Mouse (Mus musculus): Measurements from ENCODE around the gene Gjb5. TPM values are rescaled to one million over a fixed set of nuclear protein-coding genes. Genes with fewer than 3 reads are reported as not detected.

Gjb5 gene
- 0.25 and 0.35 TPM in 2 replicates for polyA plus RNA-seq (2015; fragmentation: Nextera tagmentation; extraction: Ambion mirVana)

DNA sequence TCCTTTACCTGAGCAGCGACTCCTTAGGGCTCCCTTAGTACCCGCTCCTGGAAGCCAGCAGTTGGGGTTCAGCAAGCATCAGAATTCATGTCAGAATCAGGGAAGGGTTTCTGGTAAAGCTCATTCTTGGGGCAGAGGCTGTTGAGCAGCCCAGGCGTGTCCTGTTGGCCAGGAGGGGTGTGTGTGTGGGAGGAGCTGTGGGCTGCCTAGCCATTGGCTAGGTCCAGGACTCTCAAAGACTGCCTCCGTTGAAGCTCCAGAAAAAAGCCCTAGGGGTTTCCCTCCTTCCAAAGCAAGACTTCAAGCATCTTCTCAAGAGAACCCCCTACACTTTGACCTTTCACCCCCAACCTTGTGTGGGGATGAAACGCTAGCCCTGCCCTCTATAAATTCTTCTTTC, at the start of gene Gjb5:
Gene Gjb5, minus strand, starts transcription at position 164 of the 400 bp plus-strand sequence.
- no peaks in the 10 kb centered on the region for H3K36me3 ChIP-seq
- H3K4me3 ChIP-seq = no peak within 1 kb of the TSS
- no peaks in the 10 kb centered on the region for H3K9me3 ChIP-seq
- no peak within 1 kb of the TSS for H3K27ac ChIP-seq
- 24% methylated on average over 5 of the region's 5 CpGs for WGBS
- peak within 1 kb of the TSS; percentile 27; the same call in 1 of the 2 replicates for H3K9ac ChIP-seq
- H3K4me1 ChIP-seq = peaks cover 21% of the 10 kb centered on the region
- peak within 1 kb of the TSS; percentile 3; the same call in 1 of the 2 replicates for H3K4me2 ChIP-seq
- ATAC-seq (ENCODE audit: insufficient number of reproducible peaks, insufficient read depth, low FRiP score, low TSS enrichment, low read depth) = no peak
- H3K27me3 ChIP-seq = 0 out of 2 replicates have a peak, but pooled peaks cover 5% of the 10 kb centered on the region

DNA sequence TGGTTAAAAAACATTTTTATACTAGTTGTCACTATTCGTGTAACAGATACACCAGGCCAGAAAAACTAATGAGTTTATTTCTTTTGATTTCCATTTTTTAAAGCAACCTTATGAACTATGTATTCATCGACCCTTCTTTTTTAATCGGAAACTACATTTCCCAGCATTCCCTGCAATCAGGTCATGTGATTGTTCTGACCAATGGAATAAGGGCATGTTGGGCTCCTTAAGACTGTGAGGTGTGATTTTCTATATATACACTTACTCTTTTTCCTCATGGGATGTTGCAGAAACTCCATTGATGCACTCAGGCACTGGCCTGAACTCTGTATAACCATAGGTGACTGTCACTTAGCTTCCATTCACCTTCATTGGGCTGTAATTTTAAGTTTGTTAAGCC, 44.6 kb upstream of the Gjb5 start:
- H3K4me1 ChIP-seq = no peaks in the 10 kb centered on the region
- no peak overlapping the region for H3K9ac ChIP-seq
- H3K27me3 ChIP-seq = no peaks in the 10 kb centered on the region
- no peak overlapping the region for H3K27ac ChIP-seq
- H3K4me2 ChIP-seq = no peak overlapping the region
- H3K36me3 ChIP-seq = no peaks in the 10 kb centered on the region
- no peak overlapping the region for H3K4me3 ChIP-seq
- WGBS = 58% methylated on average over 3 of the region's 3 CpGs
- no peaks in the 10 kb centered on the region for H3K9me3 ChIP-seq
- no peak for ATAC-seq (ENCODE audit: insufficient number of reproducible peaks, insufficient read depth, low FRiP score, low TSS enrichment, low read depth)

DNA sequence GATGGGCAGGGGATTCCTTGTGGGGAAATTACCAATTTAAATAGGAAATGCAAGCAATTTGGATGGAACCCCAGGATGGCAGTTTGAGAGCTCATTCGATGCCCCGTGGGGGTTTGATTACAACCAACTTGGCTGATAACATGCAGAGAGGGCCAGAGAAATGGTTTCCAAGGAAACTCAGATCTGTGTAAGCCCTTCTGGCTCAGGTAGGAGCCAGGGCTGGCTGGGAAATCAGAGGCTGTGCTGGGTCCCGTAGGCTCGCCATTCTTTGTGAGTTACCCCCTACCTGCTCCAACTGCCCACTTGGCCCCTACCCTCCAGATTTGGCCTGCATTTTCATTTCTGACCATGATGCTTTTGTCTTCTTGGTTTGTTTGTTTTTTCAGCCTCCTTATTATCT, 44.2 kb upstream of the Gjb5 start:
- Histone ChIP-seq H3K4me2 (no peak overlapping the region), H3K36me3 (no peaks in the 10 kb centered on the region), H3K4me3 (no peak overlapping the region), H3K4me1 (no peaks in the 10 kb centered on the region), H3K9ac (no peak overlapping the region), H3K27ac (no peak overlapping the region), H3K27me3 (no peaks in the 10 kb centered on the region), H3K9me3 (no peaks in the 10 kb centered on the region)
- ATAC-seq (ENCODE audit: insufficient number of reproducible peaks, insufficient read depth, low FRiP score, low TSS enrichment, low read depth) = no peak
- 86% methylated on average over 4 of the region's 4 CpGs for WGBS

DNA sequence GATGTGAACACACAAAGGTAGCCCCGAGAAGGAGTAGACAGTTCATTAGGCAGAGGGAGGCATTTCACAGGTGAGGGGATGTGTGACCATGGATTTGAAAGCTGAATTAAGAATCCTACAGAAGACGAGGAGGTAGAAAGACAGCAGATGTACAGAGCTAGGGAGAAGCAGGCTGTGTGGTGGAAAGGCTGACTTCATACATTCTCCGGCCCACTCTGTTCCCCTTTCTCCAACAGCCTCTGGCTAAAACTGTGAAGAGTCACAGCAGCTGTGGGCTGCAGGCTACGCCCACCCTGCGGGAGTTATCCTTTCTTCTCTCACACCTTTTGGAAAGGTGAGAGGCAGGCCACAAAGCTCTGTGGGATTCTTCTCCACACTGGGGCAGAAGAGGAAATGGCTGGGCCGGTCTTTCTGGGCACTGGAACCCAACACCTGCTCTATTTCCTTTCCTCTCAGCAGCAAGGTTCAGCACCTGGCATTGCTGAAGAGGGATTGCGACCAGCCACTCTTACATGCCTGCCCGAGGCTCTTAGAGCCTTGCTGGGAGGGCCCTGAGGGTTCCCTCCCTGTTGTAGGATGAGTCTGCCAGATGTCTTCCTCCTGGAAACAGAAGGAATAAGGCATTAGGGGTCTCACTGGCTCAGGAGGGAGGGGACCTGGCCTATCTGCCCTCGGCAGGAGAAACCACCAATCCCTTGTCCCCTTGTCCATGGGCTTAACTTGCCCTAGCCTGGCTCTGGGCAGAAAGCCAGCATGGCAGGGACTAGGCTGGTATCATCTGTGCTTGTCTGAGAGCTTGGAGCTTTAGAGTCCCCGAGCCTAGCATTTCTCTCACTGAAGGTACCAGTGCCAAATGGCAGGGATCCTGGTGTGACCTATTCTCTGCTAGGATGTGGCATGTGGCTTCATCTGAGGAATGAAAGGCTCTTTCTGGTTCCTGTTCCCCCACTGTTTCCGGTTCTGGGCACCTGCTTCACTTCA, 42.5 kb upstream of the Gjb5 start:
- no peaks in the 10 kb centered on the region for H3K36me3 ChIP-seq
- H3K27ac ChIP-seq = no peak overlapping the region
- no peaks in the 10 kb centered on the region for H3K27me3 ChIP-seq
- no peak overlapping the region for H3K9ac ChIP-seq
- no peak overlapping the region for H3K4me2 ChIP-seq
- no peak for ATAC-seq (ENCODE audit: insufficient number of reproducible peaks, insufficient read depth, low FRiP score, low TSS enrichment, low read depth)
- WGBS = 68% methylated on average over 11 of the region's 11 CpGs
- no peaks in the 10 kb centered on the region for H3K9me3 ChIP-seq
- H3K4me1 ChIP-seq = no peaks in the 10 kb centered on the region
- H3K4me3 ChIP-seq = no peak overlapping the region

DNA sequence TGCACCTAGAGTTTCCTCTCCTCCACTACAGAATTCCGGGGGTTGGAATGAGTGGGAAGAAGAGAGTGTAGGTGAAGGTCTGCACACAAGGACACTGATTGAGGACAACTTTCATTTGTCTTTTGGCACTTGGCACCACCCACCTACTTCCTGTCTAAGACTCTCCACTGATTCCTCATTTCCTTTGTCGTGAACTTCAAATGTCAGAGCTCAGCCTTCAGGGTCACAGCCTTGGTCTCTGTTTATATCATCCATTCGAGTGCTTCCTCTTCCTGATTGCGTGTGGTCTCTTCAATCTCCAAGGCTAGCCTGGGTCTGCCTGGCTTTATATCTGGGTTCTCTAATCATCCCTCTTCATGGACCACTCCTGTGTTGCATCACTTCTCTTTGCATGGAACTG, 37.6 kb upstream of the Gjb5 start:
- H3K9me3 ChIP-seq = peaks cover 3% of the 10 kb centered on the region; the same call in 1 of the 2 replicates
- H3K27ac ChIP-seq = no peak overlapping the region
- ATAC-seq (ENCODE audit: insufficient number of reproducible peaks, insufficient read depth, low FRiP score, low TSS enrichment, low read depth) = no peak
- no peaks in the 10 kb centered on the region for H3K27me3 ChIP-seq
- WGBS = 73% methylated on average over 4 of the region's 4 CpGs
- no peak overlapping the region for H3K4me2 ChIP-seq
- H3K36me3 ChIP-seq = no peaks in the 10 kb centered on the region
- no peak overlapping the region for H3K9ac ChIP-seq
- no peak overlapping the region for H3K4me3 ChIP-seq
- H3K4me1 ChIP-seq = no peaks in the 10 kb centered on the region

DNA sequence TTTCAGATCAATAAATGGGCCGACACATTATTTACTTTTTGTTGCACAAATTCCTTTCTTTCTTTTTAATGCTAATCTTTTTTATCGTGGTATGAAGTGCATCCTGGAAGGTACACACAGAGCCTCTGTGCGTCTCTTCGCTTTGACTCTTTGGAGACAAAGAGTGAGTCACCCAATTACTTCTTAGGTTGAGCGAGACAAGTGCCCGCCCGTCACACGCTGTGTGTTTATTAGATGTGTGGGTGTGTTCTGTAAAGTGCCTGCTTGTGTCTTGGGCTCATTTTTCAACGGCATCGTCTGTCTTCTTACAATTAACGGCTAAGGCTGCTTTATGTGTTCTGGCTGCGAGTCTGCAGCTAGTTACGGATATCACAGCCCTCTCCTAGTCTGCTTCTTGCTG, 31.7 kb upstream of the Gjb5 start:
- Histone ChIP-seq H3K36me3 (no peaks in the 10 kb centered on the region), H3K9me3 (peaks cover 3% of the 10 kb centered on the region; the same call in 1 of the 2 replicates), H3K27ac (no peak overlapping the region), H3K4me2 (no peak overlapping the region), H3K27me3 (peaks cover 8% of the 10 kb centered on the region), H3K9ac (no peak overlapping the region), H3K4me1 (no peaks in the 10 kb centered on the region), H3K4me3 (no peak overlapping the region)
- WGBS = 64% methylated on average over 13 of the region's 13 CpGs
- no peak for ATAC-seq (ENCODE audit: insufficient number of reproducible peaks, insufficient read depth, low FRiP score, low TSS enrichment, low read depth)

DNA sequence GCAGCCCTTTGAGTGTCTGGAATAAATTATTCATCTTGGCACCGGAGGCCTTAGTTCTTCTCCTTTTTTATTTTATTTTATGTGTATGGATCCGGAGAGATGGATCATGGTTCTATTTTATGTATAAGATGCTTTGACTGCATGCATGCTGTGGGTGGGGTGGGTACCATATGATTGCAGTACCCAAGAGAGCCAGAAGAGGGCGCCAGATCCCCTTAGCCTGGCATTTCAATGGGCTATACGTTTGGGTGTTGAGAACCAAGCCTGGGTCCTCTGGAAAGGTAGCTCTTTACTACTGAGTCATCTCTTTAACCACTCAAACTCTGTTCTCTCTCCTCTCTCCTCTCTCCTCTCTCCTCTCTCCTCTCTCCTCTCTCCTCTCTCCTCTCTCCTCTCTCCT, 19.4 kb upstream of the Gjb5 start:
- Histone ChIP-seq H3K27ac (no peak overlapping the region), H3K9me3 (no peaks in the 10 kb centered on the region), H3K9ac (no peak overlapping the region), H3K27me3 (no peaks in the 10 kb centered on the region), H3K4me3 (no peak overlapping the region), H3K4me2 (no peak overlapping the region), H3K36me3 (no peaks in the 10 kb centered on the region), H3K4me1 (no peaks in the 10 kb centered on the region)
- WGBS = 22% methylated on average over 4 of the region's 4 CpGs
- no peak for ATAC-seq (ENCODE audit: insufficient number of reproducible peaks, insufficient read depth, low FRiP score, low TSS enrichment, low read depth)

DNA sequence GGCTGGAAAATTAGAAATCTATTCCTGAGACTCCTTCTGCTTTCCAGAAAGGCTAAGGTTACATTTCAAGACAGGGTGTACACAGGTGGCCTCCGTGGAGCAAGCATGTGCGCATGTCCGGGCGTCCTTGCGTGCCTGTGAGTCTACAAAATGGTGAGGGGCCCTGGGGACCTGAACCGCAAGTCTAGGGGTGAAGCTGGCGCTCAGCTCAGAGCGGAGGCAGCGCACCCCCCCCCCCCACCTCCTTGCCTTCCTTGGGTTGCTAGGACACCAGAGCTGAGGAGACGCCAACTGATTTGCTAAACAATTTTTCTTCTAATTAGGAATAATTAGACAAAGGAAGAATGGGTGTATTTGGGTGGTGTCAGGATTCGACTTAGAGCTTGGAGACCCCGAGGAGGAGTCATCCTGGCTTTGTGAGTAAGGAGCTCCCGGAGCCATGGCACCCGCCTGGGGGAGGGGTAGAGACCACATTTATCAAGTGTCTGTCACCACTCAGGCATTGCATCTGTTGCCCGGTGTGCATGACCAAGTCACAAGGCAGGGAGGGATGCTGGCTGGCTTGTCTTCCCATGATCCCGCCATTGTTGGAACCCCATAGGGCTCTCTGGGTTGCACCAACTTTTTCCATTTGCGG, 17.7 kb upstream of the Gjb5 start:
- no peak overlapping the region for H3K9ac ChIP-seq
- H3K36me3 ChIP-seq = no peaks in the 10 kb centered on the region
- H3K9me3 ChIP-seq = no peaks in the 10 kb centered on the region
- no peak overlapping the region for H3K4me2 ChIP-seq
- WGBS = 83% methylated on average over 17 of the region's 17 CpGs
- no peak overlapping the region for H3K4me3 ChIP-seq
- H3K4me1 ChIP-seq = no peaks in the 10 kb centered on the region
- no peak overlapping the region for H3K27ac ChIP-seq
- ATAC-seq (ENCODE audit: insufficient number of reproducible peaks, insufficient read depth, low FRiP score, low TSS enrichment, low read depth) = no peak
- no peaks in the 10 kb centered on the region for H3K27me3 ChIP-seq

DNA sequence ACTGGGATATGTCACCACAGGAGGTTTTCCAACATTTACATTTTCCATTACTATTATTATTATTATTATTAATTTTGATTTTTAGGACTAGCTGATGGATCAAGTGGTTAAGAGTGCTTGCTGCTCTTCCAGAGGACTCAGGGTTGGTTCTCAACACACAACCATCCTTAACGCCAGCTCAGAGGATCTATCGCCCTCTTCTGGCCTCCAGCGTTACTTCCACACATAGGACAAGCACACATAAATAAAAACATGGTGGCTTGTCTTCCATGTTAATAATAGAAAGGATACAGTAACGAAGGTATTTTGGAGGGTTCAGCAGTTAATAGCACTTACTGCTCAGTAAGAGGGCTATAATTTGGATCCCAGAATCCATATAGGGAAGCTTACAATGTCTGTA, 16.7 kb upstream of the Gjb5 start:
- ATAC-seq (ENCODE audit: insufficient number of reproducible peaks, insufficient read depth, low FRiP score, low TSS enrichment, low read depth) = no peak

DNA sequence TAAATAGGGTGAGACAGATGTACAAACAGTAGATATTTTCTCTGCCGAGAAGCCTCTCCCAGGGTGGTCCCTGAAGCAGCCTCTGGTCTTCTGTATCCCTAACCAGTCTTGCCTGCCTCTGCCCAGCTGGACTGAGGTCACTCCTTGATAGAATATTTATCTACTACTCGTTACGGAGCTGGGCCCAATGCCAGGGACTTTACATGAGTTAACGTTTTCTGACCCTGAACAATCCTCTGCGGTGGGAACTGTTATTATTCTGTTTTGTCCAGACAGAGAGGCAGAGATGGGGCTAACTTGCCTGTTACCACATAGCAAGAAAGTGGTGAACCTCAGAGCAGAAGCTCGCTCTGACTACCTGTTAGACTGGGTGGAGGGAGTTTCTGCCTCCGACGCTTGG, 15.5 kb upstream of the Gjb5 start:
- H3K9me3 ChIP-seq = no peaks in the 10 kb centered on the region
- 68% methylated on average over 8 of the region's 8 CpGs for WGBS
- no peaks in the 10 kb centered on the region for H3K27me3 ChIP-seq
- no peak overlapping the region for H3K27ac ChIP-seq
- no peaks in the 10 kb centered on the region for H3K4me1 ChIP-seq
- no peak overlapping the region for H3K9ac ChIP-seq
- no peak overlapping the region for H3K4me2 ChIP-seq
- no peak for ATAC-seq (ENCODE audit: insufficient number of reproducible peaks, insufficient read depth, low FRiP score, low TSS enrichment, low read depth)
- H3K4me3 ChIP-seq = no peak overlapping the region
- no peaks in the 10 kb centered on the region for H3K36me3 ChIP-seq

More for the DNA sequence above, 16.7 kb upstream of the Gjb5 start:
- no peak overlapping the region for H3K9ac ChIP-seq
- H3K4me2 ChIP-seq = no peak overlapping the region
- H3K27me3 ChIP-seq = no peaks in the 10 kb centered on the region
- H3K4me3 ChIP-seq = no peak overlapping the region
- no peak overlapping the region for H3K27ac ChIP-seq
- H3K9me3 ChIP-seq = no peaks in the 10 kb centered on the region
- H3K4me1 ChIP-seq = no peaks in the 10 kb centered on the region
- WGBS = 80% methylated on average over 4 of the region's 4 CpGs
- no peaks in the 10 kb centered on the region for H3K36me3 ChIP-seq

DNA sequence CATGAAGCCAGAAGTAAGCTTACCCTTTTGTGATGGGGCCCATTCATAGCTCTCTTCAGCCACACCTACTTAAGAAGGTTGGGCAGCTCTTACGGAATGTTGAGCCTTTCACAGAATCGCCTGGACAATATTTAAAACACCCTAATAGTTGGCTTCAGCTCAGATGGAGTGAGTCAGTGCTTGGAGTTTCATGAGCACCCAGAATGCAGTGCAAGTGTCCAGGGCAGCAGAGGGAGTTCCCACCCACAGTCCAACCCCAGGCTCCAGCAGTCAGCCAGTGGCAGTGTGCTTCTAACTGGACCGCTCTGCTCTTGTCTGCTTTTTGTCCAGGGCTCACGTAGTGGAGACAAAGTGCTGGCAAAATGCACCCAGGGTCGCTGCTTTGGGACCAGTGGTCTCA, 13.6 kb upstream of the Gjb5 start:
- H3K36me3 ChIP-seq = no peaks in the 10 kb centered on the region
- no peak overlapping the region for H3K27ac ChIP-seq
- WGBS = 73% methylated on average over 5 of the region's 5 CpGs
- no peak overlapping the region for H3K9ac ChIP-seq
- H3K27me3 ChIP-seq = no peaks in the 10 kb centered on the region
- no peaks in the 10 kb centered on the region for H3K9me3 ChIP-seq
- no peak overlapping the region for H3K4me3 ChIP-seq
- no peak overlapping the region for H3K4me2 ChIP-seq
- no peak for ATAC-seq (ENCODE audit: insufficient number of reproducible peaks, insufficient read depth, low FRiP score, low TSS enrichment, low read depth)
- H3K4me1 ChIP-seq = no peaks in the 10 kb centered on the region

DNA sequence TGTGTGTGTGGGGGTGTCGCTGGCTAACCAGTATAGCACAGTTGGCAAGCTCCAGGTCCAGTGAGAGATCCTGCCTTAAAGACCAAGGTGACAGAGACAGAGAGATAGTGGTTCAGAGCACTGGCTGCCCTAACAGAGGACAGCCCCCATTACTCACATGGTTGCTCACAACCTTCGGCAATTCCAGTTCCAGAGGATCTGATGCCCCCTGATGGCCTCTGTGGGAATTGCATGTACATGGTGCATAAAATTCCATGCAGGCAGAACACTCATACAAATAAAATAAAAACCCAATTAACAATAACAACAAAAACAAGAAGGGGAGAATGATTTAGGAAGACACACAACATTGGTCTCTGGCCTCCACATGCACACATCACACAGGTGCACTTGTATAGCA, 12.5 kb upstream of the Gjb5 start:
- no peak for ATAC-seq (ENCODE audit: insufficient number of reproducible peaks, insufficient read depth, low FRiP score, low TSS enrichment, low read depth)
- Histone ChIP-seq H3K27me3 (peaks cover 4% of the 10 kb centered on the region; the same call in 1 of the 2 replicates), H3K4me1 (0 out of 2 replicates have a peak, but pooled peaks cover 3% of the 10 kb centered on the region), H3K36me3 (no peaks in the 10 kb centered on the region), H3K27ac (no peak overlapping the region), H3K4me2 (no peak overlapping the region), H3K9ac (no peak overlapping the region), H3K9me3 (no peaks in the 10 kb centered on the region), H3K4me3 (no peak overlapping the region)
- 42% methylated on average over 2 of the region's 2 CpGs for whole genome bisulfite sequencing

Measured in embryonic facial prominence, embryonic 13.5 days (tissue).